Mouse (Mus musculus): ENCODE results near the gene Ubl7. TPM values are rescaled to one million over a fixed set of nuclear protein-coding genes. Genes with fewer than 3 reads are reported as not detected.

Gene Ubl7
- total and polyA plus RNA-seq, 3 experiments = 22.7 to 89.6 TPM; not detected in 1

GRCm38 (mm10) chr9:57971413-57971812 is 60.6 kb downstream of the Ubl7 start:
- Histone ChIP-seq H3K36me3 (ENCODE audit: control insufficient read depth in 1 of 2, insufficient read depth in 2 of 2, low read length in 2 of 2) (no peaks in the 10 kb centered on the region), H3K27ac (ENCODE audit: control insufficient read depth, low read depth, low read length) (no peak overlapping the region), H3K27me3 (ENCODE audit: control insufficient read depth in 1 of 2, insufficient read depth in 2 of 2, low read length in 2 of 2) (peaks cover 0 to 1% of the 10 kb centered on the region in 2 experiments), H3K9ac (ENCODE audit: control insufficient read depth, low read depth, low read length, poor library complexity, severe bottlenecking) (no peak overlapping the region), H3K4me3 (ENCODE audit: control insufficient read depth in 1 of 2, insufficient read depth in 1 of 2, low read depth in 2 of 2, low read length in 2 of 2) (no peak overlapping the region), H3K9me3 (replicated peaks; ENCODE audit: insufficient read depth, low read length) (no peaks in the 10 kb centered on the region), H3K4me1 (ENCODE audit: control insufficient read depth in 1 of 2, insufficient read depth in 2 of 2, low read length in 2 of 2) (no peaks in the 10 kb centered on the region), H3K79me2 (ENCODE audit: control insufficient read depth, insufficient read depth, low read length, poor library complexity) (no peaks in the 10 kb centered on the region)
- DNase-seq (ENCODE audit: low read depth, low spot score) = no peak
- TF ChIP-seq POLR2AphosphoS2 (IDR thresholded peaks at IDR 0.05; ENCODE audit: low read length) = no peak
- no peak for TF ChIP-seq UBTF (IDR thresholded peaks at IDR 0.05; ENCODE audit: borderline replicate concordance, insufficient read depth, low read depth, low read length)
- TF ChIP-seq ETS1 (IDR thresholded peaks at IDR 0.05; ENCODE audit: low read depth, low read length) = no peak

GRCm38 (mm10) chr9:57972141-57972591 is 61.4 kb downstream of the Ubl7 start:
- Histone ChIP-seq H3K27me3 (ENCODE audit: control insufficient read depth in 1 of 2, insufficient read depth in 2 of 2, low read length in 2 of 2) (peaks cover 0 to 1% of the 10 kb centered on the region in 2 experiments; a peak in 3 of 4 replicates), H3K36me3 (ENCODE audit: control insufficient read depth in 1 of 2, insufficient read depth in 2 of 2, low read length in 2 of 2) (no peaks in the 10 kb centered on the region), H3K4me1 (ENCODE audit: control insufficient read depth in 1 of 2, insufficient read depth in 2 of 2, low read length in 2 of 2) (no peaks in the 10 kb centered on the region), H3K27ac (ENCODE audit: control insufficient read depth, low read depth, low read length) (no peak overlapping the region), H3K4me3 (ENCODE audit: control insufficient read depth in 1 of 2, insufficient read depth in 1 of 2, low read depth in 2 of 2, low read length in 2 of 2) (no peak overlapping the region), H3K9ac (ENCODE audit: control insufficient read depth, low read depth, low read length, poor library complexity, severe bottlenecking) (no peak overlapping the region), H3K79me2 (ENCODE audit: control insufficient read depth, insufficient read depth, low read length, poor library complexity) (no peaks in the 10 kb centered on the region), H3K9me3 (replicated peaks; ENCODE audit: insufficient read depth, low read length) (no peaks in the 10 kb centered on the region)
- TF ChIP-seq POLR2AphosphoS5 (IDR thresholded peaks at IDR 0.05; ENCODE audit: borderline replicate concordance, low read depth, low read length) = no peak
- TF ChIP-seq NRF1 (IDR thresholded peaks at IDR 0.05; ENCODE audit: insufficient read depth, low read depth, low read length, poor library complexity, severe bottlenecking) = no peak
- no peak for TF ChIP-seq ETS1 (IDR thresholded peaks at IDR 0.05; ENCODE audit: low read depth, low read length)
- TF ChIP-seq ELF1 (IDR thresholded peaks at IDR 0.05; ENCODE audit: low read depth, low read length) = no peak
- TF ChIP-seq ZKSCAN1 (IDR thresholded peaks at IDR 0.05; ENCODE audit: low read depth, low read length) = no peak
- TF ChIP-seq SMC3 (IDR thresholded peaks at IDR 0.05; ENCODE audit: low read depth, low read length) = no peak
- TF ChIP-seq SIN3A (IDR thresholded peaks at IDR 0.05; ENCODE audit: low read length) = no peak
- TF ChIP-seq POLR2AphosphoS2 (IDR thresholded peaks at IDR 0.05; ENCODE audit: low read length) = no peak
- no peak for TF ChIP-seq MYB (IDR thresholded peaks at IDR 0.05; ENCODE audit: low read depth, low read length)
- TF ChIP-seq MAX (IDR thresholded peaks at IDR 0.05; ENCODE audit: low read length) = no peak
- TF ChIP-seq ZNF384 (IDR thresholded peaks at IDR 0.05; ENCODE audit: low read depth, low read length) = no peak
- no peak for TF ChIP-seq USF2 (IDR thresholded peaks at IDR 0.05; ENCODE audit: borderline replicate concordance in 1 of 2, insufficient read depth in 1 of 2, low read depth in 1 of 2, low read length in 2 of 2)
- TF ChIP-seq GATA1 (IDR thresholded peaks at IDR 0.05; ENCODE audit: low read depth, low read length) = no peak
- TF ChIP-seq MEF2A (IDR thresholded peaks at IDR 0.05; ENCODE audit: extremely low read depth, insufficient replicate concordance, low read depth, low read length, poor library complexity, severe bottlenecking) = no peak
- TF ChIP-seq UBTF (IDR thresholded peaks at IDR 0.05; ENCODE audit: borderline replicate concordance, insufficient read depth, low read depth, low read length) = no peak
- no peak for TF ChIP-seq TAL1 (IDR thresholded peaks at IDR 0.05; ENCODE audit: low read length)
- TF ChIP-seq USF1 (IDR thresholded peaks at IDR 0.05; ENCODE audit: low read depth, low read length) = no peak
- DNase-seq (ENCODE audit: low read depth, low spot score) = no peak

All from MEL (cell line).